Mouse (Mus musculus): ENCODE results near the gene Bhlha15.
A peak's percentile ranks its signal among the peaks of the same experiment; 100 is the strongest.

- TF ChIP-seq POLR2A (IDR thresholded peaks at IDR 0.05; ENCODE audit: insufficient read depth, low read length) (no peak), CTCF (IDR thresholded peaks at IDR 0.05; ENCODE audit: low read depth, low read length) (no peak), EP300 (IDR thresholded peaks at IDR 0.05; ENCODE audit: insufficient read depth, low read depth, low read length) (0 out of 2 replicates have a peak, but pooled peaks have one; percentile 7)
Observed at GRCm38 (mm10) chr5:144189950-144190583, at the start of gene Bhlha15.

Measured in ES-Bruce4 (cell line).